Mouse (Mus musculus) ES-E14 (cell line): ENCODE measurements at regions not wholly inside any gene's neighbourhood (a gene's known extent, or its start where the extent isn't known, plus 50 kb on each side); places are given as distances from the start of the nearest gene placed in this dataset.

Experiments
- MAFK ChIP-seq: IDR thresholded peaks from 2 replicates; pipeline ENCODE4 v1.6.1; 2014; ENCODE audit warnings: mild to moderate bottlenecking, low read depth, low read length, inconsistent platforms; ENCODE audit not compliant: insufficient read depth
- ZNF384 ChIP-seq: IDR thresholded peaks from 2 replicates; pipeline ENCODE4 v1.6.1; 2012; ENCODE audit warnings: low read depth, low read length, inconsistent platforms

DNA sequence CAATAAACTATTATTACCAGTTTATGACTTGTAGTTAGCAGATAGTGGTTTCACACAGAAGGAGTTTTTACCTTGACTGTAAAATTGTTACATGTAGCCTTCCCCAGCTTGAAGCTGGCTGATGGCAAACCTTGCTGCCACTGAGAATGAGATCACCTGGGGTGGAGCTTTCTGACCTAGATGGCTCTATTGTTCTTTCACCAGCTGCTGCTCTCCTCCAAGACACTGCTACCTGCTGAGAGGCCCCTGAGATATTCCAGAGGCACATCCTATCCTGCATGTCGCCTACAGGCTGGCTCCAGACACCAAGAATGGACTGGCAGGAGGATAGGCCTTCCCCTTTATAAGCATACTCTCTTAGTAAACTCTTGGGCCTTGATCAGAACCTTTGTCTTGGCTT lies 55.8 kb upstream of the Pglyrp3 start:
- TF ChIP-seq MAFK (no peak), ZNF384 (no peak)
